Mouse (Mus musculus) cerebellum, adult 11-12 months (tissue): ENCODE results near the gene Zfp446.

Experiments
- DNase-seq: peaks from one replicate; pipeline ENCODE4 v3.0.0; 2022

Zfp446 gene

GRCm38 (mm10) chr7:12987409-12988189 lies 10.0 kb downstream of the Zfp446 start:
- no peak for DNase-seq

- no peak for DNase-seq
Measured at GRCm38 (mm10) chr7:12992222-12992621, 14.6 kb downstream of the Zfp446 start.

- DNase-seq, result no peak
Measured at GRCm38 (mm10) chr7:12993148-12993547, 15.5 kb downstream of the Zfp446 start.

- DNase-seq, result no peak
Measured at GRCm38 (mm10) chr7:12995862-12996261, 18.2 kb downstream of the Zfp446 start.

GRCm38 (mm10) chr7:12997230-12997629 lies 19.6 kb downstream of the Zfp446 start:
- DNase-seq, result no peak

GRCm38 (mm10) chr7:12998053-12998452 lies 20.4 kb downstream of the Zfp446 start, which contains the start of gene Slc27a5:
Slc27a5 (minus strand) TSS chr7:12998192.
- DNase-seq, result no peak

GRCm38 (mm10) chr7:12998851-12999250 lies 21.2 kb downstream of the Zfp446 start, which contains the start of gene Trim28:
Trim28 (plus strand) TSS chr7:12999114.
- DNase-seq, result no peak

- no peak for DNase-seq
Measured at GRCm38 (mm10) chr7:13001584-13001983, 23.9 kb downstream of the Zfp446 start.

GRCm38 (mm10) chr7:13003380-13003779 lies 25.7 kb downstream of the Zfp446 start:
- DNase-seq, result no peak

- no peak for DNase-seq
Measured at GRCm38 (mm10) chr7:13006011-13006410, 28.4 kb downstream of the Zfp446 start.

- no peak for DNase-seq
Measured at GRCm38 (mm10) chr7:13006531-13006930, 28.9 kb downstream of the Zfp446 start.

GRCm38 (mm10) chr7:13007341-13008092 lies 29.9 kb downstream of the Zfp446 start:
- DNase-seq, result peak; percentile 49

- peak; percentile 94 for DNase-seq
Measured at GRCm38 (mm10) chr7:13009143-13010004, 31.7 kb downstream of the Zfp446 start.

GRCm38 (mm10) chr7:13010005-13010908 lies 32.6 kb downstream of the Zfp446 start, which contains the start of gene Zbtb45:
Zbtb45 (minus strand) TSS chr7:13010034.
- DNase-seq, result peak; percentile 57

- DNase-seq, result no peak
Measured at GRCm38 (mm10) chr7:13013671-13014070, 36.0 kb downstream of the Zfp446 start.

- no peak for DNase-seq
Measured at GRCm38 (mm10) chr7:13014275-13014839, 36.7 kb downstream of the Zfp446 start.

- no peak for DNase-seq
Measured at GRCm38 (mm10) chr7:13015217-13015616, 37.6 kb downstream of the Zfp446 start.

- peak; percentile 81 for DNase-seq
Measured at GRCm38 (mm10) chr7:13022773-13023535, 45.3 kb downstream of the Zfp446 start.

- DNase-seq, result peak; percentile 96
Measured at GRCm38 (mm10) chr7:13023928-13024731, 46.5 kb downstream of the Zfp446 start.

GRCm38 (mm10) chr7:13024805-13025204 lies 47.2 kb downstream of the Zfp446 start:
- peak; percentile 91 for DNase-seq
